Mouse (Mus musculus) intestine, embryonic 15.5 days (tissue): ENCODE measurements around the gene Pitpnm1. TPM values are rescaled to one million over a fixed set of nuclear protein-coding genes. Genes with fewer than 3 reads are reported as not detected.
"Not testable (repeated sequence)": the region's sequence is repeated elsewhere in the genome, so short reads cannot be mapped to it uniquely, and the experiment has no call there.

Source experiments
- ATAC-seq: fragments of 200-750 bp; cut with Nextera tagmentation; 2 replicates; pipeline ENCODE4 v1.8.0; 2017; ENCODE audit warnings: moderate TSS enrichment, moderate library complexity
- H3K27ac ChIP-seq: fragments of 300-500 bp; sonication (generic); 2 replicates; pipeline ENCODE4 v1.5.1; 2015; ENCODE audit warnings: mild to moderate bottlenecking, inconsistent platforms
- H3K27me3 ChIP-seq: fragments of 300-500 bp; sonication (generic); replicated peaks from 2 replicates; pipeline ENCODE4 v1.6.1; 2015; ENCODE audit warnings: inconsistent platforms
- H3K36me3 ChIP-seq: fragments of 300-500 bp; sonication (generic); 2 replicates; pipeline ENCODE4 v1.6.1; 2015; ENCODE audit warnings: inconsistent platforms
- H3K4me1 ChIP-seq: fragments of 300-500 bp; sonication (generic); replicated peaks from 2 replicates; pipeline ENCODE4 v1.6.1; 2015; ENCODE audit warnings: inconsistent platforms
- H3K4me2 ChIP-seq: fragments of 300-500 bp; sonication (generic); replicated peaks from 2 replicates; pipeline ENCODE4 v1.6.1; 2015; ENCODE audit warnings: mild to moderate bottlenecking, inconsistent platforms
- H3K4me3 ChIP-seq: fragments of 300-500 bp; sonication (generic); replicated peaks from 2 replicates; pipeline ENCODE4 v1.5.1; 2015; ENCODE audit warnings: inconsistent platforms
- H3K9ac ChIP-seq: fragments of 300-500 bp; sonication (generic); 2 replicates; pipeline ENCODE4 v1.6.1; 2015; ENCODE audit warnings: inconsistent platforms
- H3K9me3 ChIP-seq: fragments of 300-500 bp; sonication (generic); 2 replicates; pipeline ENCODE4 v1.6.1; 2016; ENCODE audit warnings: inconsistent platforms
- whole genome bisulfite sequencing: fragments of 180-500 bp; shearing (Covaris S2); methylation state at CpG from one replicate; pipeline ENCODE4 v1.1.7; 2015; 5-methylcytosine and 5-hydroxymethylcytosine counted together
- polyA plus RNA-seq: library from polyadenylated mRNA; unstranded; fragments of >200 nt; fragmentation: Nextera tagmentation; extraction: Ambion mirVana; gene quantifications from 2 replicates; pipeline ENCODE4 v1.2.1, GENCODE M21; 2015

Gene Pitpnm1
- polyA plus RNA-seq, 1 experiment from 2014 or later: 13.8 TPM

DNA sequence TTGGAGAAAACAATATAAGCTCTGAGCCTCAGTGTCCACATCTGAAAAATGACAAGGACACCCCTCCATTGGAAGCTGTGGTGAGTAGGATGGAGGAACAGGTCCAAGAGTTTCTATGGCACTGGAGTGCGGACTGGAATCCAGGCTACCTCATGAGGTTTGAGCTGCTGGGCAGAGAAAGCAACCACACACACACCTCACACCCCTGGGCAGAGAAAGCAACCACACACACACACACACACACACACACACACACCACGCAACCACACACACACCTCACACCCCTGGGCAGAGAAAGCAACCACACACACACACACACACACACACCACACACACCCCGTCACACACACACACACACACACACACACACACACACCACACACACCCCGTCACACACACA lies 25.5 kb downstream of the Pitpnm1 start:
- WGBS: 14% methylated on average over 2 of the region's 4 CpGs
- Histone ChIP-seq H3K4me1 (peaks cover 18% of the 10 kb centered on the region), H3K4me3 (peak overlapping the region; percentile 81), H3K4me2 (peak overlapping the region; percentile 74)
- H3K9ac ChIP-seq, H3K27ac ChIP-seq, H3K9me3 ChIP-seq, H3K27me3 ChIP-seq, H3K36me3 ChIP-seq: not testable (repeated sequence)
- peak; percentile 18 for ATAC-seq

DNA sequence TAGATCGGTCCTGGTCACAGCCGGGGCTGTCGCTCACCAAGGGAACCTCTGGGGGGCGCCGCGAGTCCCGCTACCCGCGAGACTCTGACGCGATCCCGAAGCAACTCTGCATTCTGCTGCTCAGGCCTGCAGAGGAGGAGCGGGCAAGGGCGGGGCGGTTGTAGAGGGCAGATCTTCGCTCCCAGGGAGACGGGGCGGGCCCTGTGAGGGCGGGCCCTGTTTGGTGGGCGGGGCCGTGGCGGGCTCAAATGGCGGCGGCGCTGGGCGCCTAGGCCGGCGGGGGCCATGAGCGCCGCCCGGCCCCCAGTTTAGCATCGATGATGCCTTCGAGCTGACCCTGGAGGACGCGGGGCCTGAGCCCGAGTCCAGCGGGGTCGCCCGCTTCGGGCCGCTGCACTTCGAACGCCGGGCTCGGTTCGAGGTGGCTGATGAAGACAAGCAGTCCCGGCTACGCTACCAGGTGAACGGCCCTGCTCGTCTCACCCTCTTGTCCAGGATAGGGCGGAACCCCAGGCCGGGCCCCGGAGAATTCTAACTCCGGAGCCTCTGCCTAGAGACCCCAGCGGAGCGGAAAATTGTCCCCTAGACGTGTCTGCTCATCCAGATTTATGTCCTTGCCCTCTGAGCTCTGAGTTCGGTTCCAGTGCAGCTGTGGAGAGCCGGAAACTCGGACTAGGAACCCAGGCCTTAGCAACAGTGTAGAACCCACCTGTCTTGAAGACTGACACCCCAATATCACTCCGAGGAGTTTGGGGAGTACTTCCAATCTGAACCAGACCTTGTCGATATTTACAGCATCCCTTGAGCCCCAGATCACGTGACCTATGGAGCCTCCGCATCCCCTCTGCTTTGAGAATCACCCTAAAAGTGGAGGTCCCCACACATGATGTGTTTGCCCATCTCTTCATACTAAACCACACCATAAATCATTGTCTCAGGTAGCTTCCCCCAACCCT lies 26.2 kb downstream of the Pitpnm1 start, which contains the start of gene Aip:
Aip (minus strand) TSS at position 118 of the 956 bp plus-strand sequence.
- WGBS: under 1% methylated on average over 64 of the region's 64 CpGs
- Histone ChIP-seq H3K27ac (peak within 1 kb of the TSS; percentile 58), H3K27me3 (no peaks in the 10 kb centered on the region), H3K9me3 (no peaks in the 10 kb centered on the region), H3K4me3 (peak within 1 kb of the TSS; percentile 81), H3K9ac (peak within 1 kb of the TSS; percentile 89), H3K4me2 (peak within 1 kb of the TSS; percentile 74), H3K36me3 (peaks cover 8% of the 10 kb centered on the region; the same call in 1 of the 2 replicates), H3K4me1 (peaks cover 11% of the 10 kb centered on the region)
- peak; percentile 95 for ATAC-seq

DNA sequence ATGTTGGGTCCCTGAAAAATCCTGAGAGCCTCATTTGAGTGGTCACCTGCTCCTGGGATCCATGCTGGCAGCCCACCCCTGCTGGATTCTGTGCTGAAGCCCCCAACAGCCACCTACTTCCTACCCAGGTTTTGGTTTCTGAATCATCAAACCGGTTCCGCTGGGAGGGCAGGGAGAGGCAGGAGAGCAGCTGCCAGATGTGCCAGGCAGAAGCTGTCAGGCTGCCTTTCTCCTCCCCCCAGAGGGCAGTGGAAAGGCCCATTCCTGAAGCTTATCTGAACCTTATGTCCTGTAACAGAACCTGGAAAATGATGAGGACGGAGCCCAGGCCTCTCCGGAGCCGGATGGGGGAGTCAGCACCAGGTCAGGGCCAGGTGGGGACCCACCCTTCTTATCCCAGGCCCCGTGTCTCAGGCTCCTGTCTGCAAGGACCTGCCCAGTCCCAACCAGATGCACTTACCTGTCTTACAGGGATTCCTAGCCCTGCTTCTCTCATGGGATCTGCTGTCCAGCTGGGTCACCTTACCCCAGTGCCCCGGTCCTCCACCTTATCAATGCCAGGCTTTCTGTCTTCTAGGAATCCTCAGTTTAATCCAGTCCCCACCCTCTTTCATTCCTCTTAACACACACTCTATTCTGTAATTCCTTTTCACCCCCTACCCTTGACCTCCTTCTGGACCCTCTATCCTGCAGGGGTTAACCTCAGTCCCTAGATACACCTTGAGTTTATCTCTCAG lies 27.1 kb downstream of the Pitpnm1 start:
- Histone ChIP-seq H3K9me3 (no peaks in the 10 kb centered on the region), H3K9ac (peak overlapping the region; percentile 89), H3K4me3 (peak overlapping the region; percentile 81), H3K27ac (no peak overlapping the region), H3K4me1 (peaks cover 8% of the 10 kb centered on the region), H3K4me2 (peak overlapping the region; percentile 74), H3K36me3 (peaks cover 10% of the 10 kb centered on the region), H3K27me3 (no peaks in the 10 kb centered on the region)
- 53% methylated on average over 7 of the region's 7 CpGs for WGBS
- ATAC-seq: no peak

DNA sequence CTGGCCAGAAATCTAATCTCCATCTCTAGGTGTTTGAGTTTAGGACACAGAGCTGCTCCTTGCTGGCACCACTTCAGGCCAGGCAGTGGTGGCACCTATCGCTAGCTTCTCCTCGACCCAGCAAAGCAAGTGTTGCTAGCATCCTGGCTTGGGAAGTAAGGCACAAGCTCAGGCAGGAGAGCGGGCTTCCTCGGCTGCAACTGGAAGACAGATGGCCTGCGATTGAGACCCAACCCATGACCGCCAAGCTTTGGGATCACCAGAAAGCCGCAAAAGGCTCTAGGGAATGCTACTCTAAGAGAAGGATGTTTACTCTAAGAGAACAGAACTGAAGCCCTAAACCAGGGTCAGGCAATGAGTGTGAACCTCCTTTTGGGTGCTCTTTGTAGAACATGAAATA lies 29.7 kb downstream of the Pitpnm1 start:
- Histone ChIP-seq H3K9me3 (no peaks in the 10 kb centered on the region), H3K9ac (no peak overlapping the region), H3K4me1 (peaks cover 8% of the 10 kb centered on the region), H3K27ac (no peak overlapping the region), H3K4me2 (no peak overlapping the region), H3K36me3 (peaks cover 20% of the 10 kb centered on the region), H3K27me3 (no peaks in the 10 kb centered on the region), H3K4me3 (no peak overlapping the region)
- 92% methylated on average over 7 of the region's 7 CpGs for WGBS
- ATAC-seq: no peak

DNA sequence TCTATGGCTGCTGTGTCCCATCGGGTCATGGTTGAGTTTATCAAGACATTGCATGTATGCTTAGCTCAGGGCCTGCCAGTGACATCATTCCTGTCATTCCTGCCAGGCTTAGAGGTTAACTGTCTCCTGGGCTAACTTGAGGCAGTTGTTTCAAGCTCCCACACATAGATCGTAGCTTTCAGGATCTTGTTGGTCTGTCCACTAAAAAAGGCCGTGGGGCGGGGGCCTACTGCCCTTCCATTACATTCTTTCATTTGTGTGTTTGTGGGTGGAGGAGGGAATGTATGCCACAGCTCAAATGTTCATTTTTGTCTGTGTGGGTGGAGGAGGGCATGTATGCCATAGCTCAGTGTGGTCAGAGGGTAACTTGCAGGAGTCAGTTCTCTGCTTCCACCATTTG lies 30.3 kb downstream of the Pitpnm1 start:
- no peak overlapping the region for H3K4me3 ChIP-seq
- H3K4me1 ChIP-seq: peaks cover 8% of the 10 kb centered on the region
- H3K27ac ChIP-seq: no peak overlapping the region
- no peaks in the 10 kb centered on the region for H3K27me3 ChIP-seq
- no peaks in the 10 kb centered on the region for H3K9me3 ChIP-seq
- H3K9ac ChIP-seq: no peak overlapping the region
- no peak overlapping the region for H3K4me2 ChIP-seq
- 92% methylated on average over 4 of the region's 4 CpGs for WGBS
- H3K36me3 ChIP-seq: peaks cover 20% of the 10 kb centered on the region
- ATAC-seq: no peak

DNA sequence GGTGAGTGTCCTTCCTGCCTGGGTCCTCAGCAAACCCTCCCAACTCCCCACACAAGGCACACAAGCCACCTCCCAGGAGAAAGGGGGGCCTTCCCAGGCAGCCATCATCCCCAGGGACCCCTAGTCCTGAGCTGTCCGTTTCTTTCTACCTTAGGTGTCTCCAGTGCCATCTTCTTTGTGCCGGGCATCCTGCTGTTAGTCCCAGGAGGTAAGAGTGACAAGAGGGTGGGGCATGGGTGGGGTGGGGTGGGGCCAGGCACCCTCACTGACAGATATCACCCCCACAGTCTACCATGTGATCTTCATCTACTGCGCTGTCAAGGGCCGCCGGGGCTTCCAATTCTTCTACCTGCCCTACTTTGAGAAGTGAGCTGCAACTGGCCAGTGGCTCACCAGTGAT lies 31.3 kb downstream of the Pitpnm1 start:
- WGBS: 91% methylated on average over 5 of the region's 5 CpGs
- Histone ChIP-seq H3K9me3 (no peaks in the 10 kb centered on the region), H3K9ac (no peak overlapping the region), H3K27me3 (no peaks in the 10 kb centered on the region), H3K4me1 (peaks cover 8% of the 10 kb centered on the region), H3K4me2 (no peak overlapping the region), H3K27ac (no peak overlapping the region), H3K4me3 (no peak overlapping the region), H3K36me3 (peaks cover 20% of the 10 kb centered on the region)
- no peak for ATAC-seq

DNA sequence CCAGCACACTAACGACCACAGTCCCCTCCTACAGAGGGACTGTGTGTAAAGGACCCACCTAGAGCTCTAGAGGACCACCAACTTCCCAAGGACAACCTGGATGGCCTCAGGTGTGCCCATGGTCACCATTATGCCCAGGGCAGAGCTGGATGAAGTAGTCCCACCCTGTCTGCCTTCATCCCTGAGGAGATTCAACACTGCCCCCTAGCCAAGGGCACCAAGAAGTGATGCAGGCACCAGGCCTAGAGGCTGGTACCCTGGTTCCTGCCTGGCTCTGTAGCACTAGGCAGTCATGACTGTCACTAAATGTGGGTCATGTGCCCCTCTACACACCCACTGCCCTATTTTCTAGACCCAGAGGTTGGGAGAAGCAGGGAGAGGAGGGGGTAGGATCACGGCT lies 32.0 kb downstream of the Pitpnm1 start:
- Histone ChIP-seq H3K9me3 (no peaks in the 10 kb centered on the region), H3K27ac (no peak overlapping the region), H3K27me3 (no peaks in the 10 kb centered on the region), H3K4me2 (no peak overlapping the region), H3K4me1 (peaks cover 4% of the 10 kb centered on the region), H3K36me3 (peaks cover 20% of the 10 kb centered on the region), H3K4me3 (no peak overlapping the region), H3K9ac (no peak overlapping the region)
- WGBS: 85% methylated on average over 2 of the region's 2 CpGs
- ATAC-seq: no peak

DNA sequence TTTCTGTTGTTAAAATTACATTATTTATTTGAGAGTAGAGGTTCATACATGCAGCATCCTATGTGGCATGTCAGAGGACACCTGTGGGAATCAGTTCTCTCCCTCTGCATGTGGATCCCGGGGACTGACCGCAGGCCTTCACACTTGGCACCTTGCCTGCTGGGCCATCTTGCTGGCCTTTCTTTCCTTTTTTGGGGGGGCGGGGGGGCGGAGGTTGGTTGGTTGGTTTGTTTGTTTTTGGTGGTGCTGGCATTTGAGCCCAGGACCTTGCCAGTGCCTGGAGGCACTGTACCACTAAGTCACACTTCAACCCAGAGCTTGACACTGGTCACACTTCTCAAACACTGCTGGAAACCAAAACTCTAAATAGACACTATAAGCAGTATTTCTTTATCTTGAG lies 34.6 kb downstream of the Pitpnm1 start:
- Histone ChIP-seq H3K9ac (no peak overlapping the region), H3K4me3 (no peak overlapping the region), H3K4me1 (no peaks in the 10 kb centered on the region), H3K4me2 (no peak overlapping the region), H3K27ac (no peak overlapping the region), H3K36me3 (peaks cover 17% of the 10 kb centered on the region), H3K9me3 (no peaks in the 10 kb centered on the region), H3K27me3 (no peaks in the 10 kb centered on the region)
- 97% methylated on average over 4 of the region's 4 CpGs for WGBS
- no peak for ATAC-seq

DNA sequence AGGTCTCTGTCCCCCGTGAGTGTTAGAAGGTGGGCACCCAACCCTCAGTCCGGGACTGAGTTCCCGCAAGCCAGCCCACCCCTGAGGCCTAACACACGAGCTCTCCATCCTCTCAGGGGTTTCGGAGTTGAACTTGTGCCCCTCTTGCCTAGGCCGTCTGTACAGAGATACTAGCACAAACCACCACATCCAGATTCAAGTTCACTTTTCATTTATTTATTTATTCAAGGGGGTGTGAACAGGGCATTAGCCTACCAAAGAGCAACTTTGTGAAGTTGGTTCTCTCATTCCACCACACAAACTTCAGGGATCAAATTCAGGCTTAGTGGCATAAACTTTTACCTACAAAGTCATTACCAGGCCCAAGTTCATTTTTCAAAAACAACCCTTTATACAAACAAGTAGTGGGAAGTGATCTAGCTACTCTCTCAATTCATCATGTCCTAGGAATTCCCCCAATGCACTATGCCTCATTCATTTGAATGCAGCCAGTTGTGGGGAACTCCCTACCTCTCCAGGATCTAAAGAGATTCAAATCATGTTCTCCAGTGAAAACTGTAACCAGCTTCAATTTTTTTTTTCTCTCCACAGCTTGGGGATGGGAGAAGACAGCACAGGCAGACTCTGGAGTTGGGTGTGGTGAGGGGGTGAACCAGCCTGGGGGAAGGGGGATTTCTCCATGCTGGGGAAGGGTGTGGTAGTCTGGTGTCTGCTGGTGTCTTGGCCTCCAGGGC lies 35.6 kb downstream of the Pitpnm1 start:
- not testable (repeated sequence) for H3K27ac ChIP-seq, H3K4me2 ChIP-seq, H3K27me3 ChIP-seq, H3K4me3 ChIP-seq, H3K9me3 ChIP-seq, H3K4me1 ChIP-seq, ATAC-seq, H3K9ac ChIP-seq
- H3K36me3 ChIP-seq: peaks cover 12% of the 10 kb centered on the region
- WGBS: 83% methylated on average over 6 of the region's 6 CpGs

DNA sequence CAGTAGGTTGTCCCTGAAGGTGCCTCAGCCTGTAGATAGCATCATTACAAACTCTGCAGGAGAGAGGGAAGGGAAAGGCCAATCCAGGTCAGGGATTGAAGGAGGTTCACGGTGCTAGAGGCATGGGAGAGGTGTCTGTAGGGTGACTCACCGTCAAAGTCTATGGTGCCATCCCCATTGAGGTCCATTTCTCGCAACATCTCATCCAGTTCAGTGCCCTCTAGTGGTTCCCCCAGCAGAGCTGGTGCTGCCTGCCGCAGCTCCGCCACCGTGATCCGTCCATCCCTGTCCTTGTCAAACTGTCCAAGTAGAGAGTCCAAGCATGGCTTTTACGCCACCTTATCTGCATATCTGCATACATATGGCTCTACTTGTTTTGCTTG lies 36.2 kb downstream of the Pitpnm1 start:
- not testable (repeated sequence) for H3K27me3 ChIP-seq, H3K9me3 ChIP-seq, H3K27ac ChIP-seq, H3K4me3 ChIP-seq, H3K4me1 ChIP-seq, H3K9ac ChIP-seq, H3K4me2 ChIP-seq
- WGBS: 20% methylated on average over 8 of the region's 8 CpGs
- peak; percentile 50 for ATAC-seq
- H3K36me3 ChIP-seq: peaks cover 12% of the 10 kb centered on the region

DNA sequence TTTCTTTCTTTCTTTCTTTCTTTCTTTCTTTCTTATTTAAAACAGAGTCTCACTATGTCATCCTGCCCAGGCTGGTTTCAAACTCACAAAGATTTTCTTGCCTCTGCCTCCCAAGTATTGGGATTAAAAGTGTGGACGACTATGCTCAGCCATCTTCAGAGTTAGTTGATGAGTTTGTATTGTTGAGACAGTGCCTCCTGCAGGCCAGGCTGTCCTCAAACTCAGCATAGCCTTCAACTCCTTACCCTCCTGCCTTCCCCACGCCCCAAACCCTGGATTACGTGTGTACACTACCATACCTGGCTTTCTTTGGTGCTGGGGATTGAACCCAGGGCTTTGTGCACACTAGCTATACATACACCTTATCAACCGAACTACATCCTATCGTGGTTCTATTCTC lies 36.7 kb downstream of the Pitpnm1 start:
- no peaks in the 10 kb centered on the region for H3K27me3 ChIP-seq
- 81% methylated on average over 5 of the region's 5 CpGs for WGBS
- H3K27ac ChIP-seq: no peak overlapping the region
- H3K4me1 ChIP-seq: no peaks in the 10 kb centered on the region
- no peak for ATAC-seq
- H3K9ac ChIP-seq: no peak overlapping the region
- no peak overlapping the region for H3K4me3 ChIP-seq
- no peaks in the 10 kb centered on the region for H3K9me3 ChIP-seq
- H3K4me2 ChIP-seq: no peak overlapping the region
- peaks cover 12% of the 10 kb centered on the region for H3K36me3 ChIP-seq

DNA sequence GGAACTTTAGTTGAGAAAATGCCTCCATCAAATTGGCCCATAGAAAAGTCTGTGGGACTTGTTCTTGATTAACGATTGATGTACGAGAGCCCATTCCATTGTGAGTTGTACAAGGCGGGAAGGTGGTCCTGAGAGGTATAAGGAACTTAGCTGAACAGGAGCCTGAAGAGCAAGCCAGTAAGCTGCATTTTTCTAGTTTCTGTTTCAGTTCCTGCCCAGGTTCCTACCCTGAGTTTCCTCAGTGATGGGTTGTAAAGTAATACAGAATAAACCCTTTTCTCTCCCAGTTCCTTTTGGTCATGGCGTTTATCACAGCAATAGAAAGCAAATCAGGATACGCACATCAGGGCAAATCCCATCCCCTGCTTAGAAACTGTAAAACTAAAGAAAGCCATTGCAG lies 38.1 kb downstream of the Pitpnm1 start:
- 80% methylated on average over 5 of the region's 5 CpGs for WGBS
- Histone ChIP-seq H3K4me2 (no peak overlapping the region), H3K4me3 (no peak overlapping the region), H3K27ac (no peak overlapping the region), H3K4me1 (no peaks in the 10 kb centered on the region), H3K9ac (no peak overlapping the region), H3K36me3 (peaks cover under 1% of the 10 kb centered on the region; the same call in 1 of the 2 replicates), H3K9me3 (no peaks in the 10 kb centered on the region), H3K27me3 (no peaks in the 10 kb centered on the region)
- no peak for ATAC-seq
